Mouse (Mus musculus) adrenal gland, adult 2 months (tissue): ENCODE data around the gene Arg1. TPM values are rescaled to one million over a fixed set of nuclear protein-coding genes. Genes with fewer than 3 reads are reported as not detected.
A peak's percentile ranks its signal among the peaks of the same experiment; 100 is the strongest.

Source experiments
- DNase-seq: peaks from one replicate; pipeline ENCODE4 v3.0.0; 2021
- microRNA-seq, 2 experiments: library from miRNA; unstranded; fragments of <30 nt; microRNA quantifications; one replicate each; pipeline ENCODE4 v1.2.0; 2021
- polyA plus RNA-seq: library from polyadenylated mRNA; depleted of rRNA; stranded (reverse); fragments of >200 nt; gene quantifications from 2 replicates; pipeline ENCODE4 v1.2.3, GENCODE M21; 2012; rRNA removed
- total RNA-seq, 2 experiments: library from RNA; stranded (reverse); gene quantifications; 2 replicates each; pipeline ENCODE4 v1.2.3; 2021

Arg1 gene
- total and polyA plus RNA-seq, 3 experiments: 0.10 to 3.9 TPM; not detected in 1

DNA sequence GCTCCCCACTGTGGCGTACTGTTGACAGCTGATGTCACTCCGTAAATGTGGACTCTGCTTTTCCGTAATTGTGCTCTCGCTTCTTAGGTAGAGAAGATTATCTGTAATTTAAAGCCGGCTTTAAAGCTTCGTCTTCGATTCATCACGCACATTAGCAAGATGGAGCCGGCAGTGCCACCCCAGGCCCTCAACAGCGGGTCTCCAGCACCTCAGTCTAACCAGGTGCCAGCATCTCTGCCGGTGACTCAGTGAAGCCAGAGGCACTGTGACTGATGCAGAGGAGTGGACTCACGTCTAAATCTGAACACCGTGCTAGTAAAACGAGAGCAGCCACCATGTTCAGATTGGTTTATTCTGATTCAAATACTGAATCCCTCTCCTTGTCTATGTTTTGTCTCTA lies 14.7 kb downstream of the Arg1 start:
- DNase-seq: no peak

DNA sequence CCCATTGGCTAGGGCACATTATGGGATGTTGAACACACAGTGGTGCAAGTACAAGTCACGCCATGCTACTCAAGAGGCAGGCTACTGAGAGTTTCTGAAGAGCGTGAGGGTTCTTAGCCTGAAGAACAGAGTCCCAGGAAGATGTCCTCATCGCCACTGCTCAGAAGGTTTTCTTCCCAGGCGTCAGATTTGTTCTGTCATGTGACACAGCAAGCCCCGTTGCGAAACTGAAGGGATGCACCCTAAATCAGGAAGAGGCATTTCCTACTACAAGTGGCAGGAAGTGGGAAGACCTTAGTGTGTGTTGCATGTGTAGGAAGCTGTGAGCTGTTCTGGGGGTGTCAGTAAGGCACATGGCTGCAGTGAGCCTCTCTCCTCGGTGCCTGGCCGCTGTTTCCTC lies 16.1 kb downstream of the Arg1 start:
- peak; percentile 25 for DNase-seq

GRCm38 (mm10) chr10:24905627-24906026 lies 21.7 kb downstream of the Arg1 start:
- no peak for DNase-seq

- DNase-seq: peak; percentile 26
These were observed 31.4 kb downstream of the Arg1 start for GRCm38 (mm10) chr10:24895927-24896326.

DNA sequence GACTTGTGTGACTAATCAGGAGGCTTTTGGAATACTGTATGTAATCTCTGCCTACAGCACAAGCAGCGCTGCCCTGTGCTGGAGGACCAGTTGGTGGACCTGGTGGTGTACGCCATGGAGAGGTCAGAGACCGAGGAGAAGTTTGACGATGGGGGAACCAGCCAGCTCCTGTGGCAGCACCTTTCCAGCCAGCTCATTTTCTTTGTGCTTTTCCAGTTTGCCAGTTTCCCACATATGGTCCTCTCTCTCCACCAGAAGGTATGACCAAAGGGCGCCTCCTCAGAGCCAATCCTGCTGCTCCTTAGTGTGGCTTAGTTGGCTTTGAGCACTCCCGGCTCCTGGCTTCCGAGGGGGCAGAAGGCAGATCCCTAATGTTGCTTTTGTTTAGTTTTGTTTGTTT lies 38.9 kb downstream of the Arg1 start:
- no peak for DNase-seq

- peak; percentile 10 for DNase-seq
These were observed 41.3 kb downstream of the Arg1 start for GRCm38 (mm10) chr10:24886008-24886407.

- DNase-seq: no peak
These were observed 53.7 kb downstream of the Arg1 start for GRCm38 (mm10) chr10:24873624-24874023.

DNA sequence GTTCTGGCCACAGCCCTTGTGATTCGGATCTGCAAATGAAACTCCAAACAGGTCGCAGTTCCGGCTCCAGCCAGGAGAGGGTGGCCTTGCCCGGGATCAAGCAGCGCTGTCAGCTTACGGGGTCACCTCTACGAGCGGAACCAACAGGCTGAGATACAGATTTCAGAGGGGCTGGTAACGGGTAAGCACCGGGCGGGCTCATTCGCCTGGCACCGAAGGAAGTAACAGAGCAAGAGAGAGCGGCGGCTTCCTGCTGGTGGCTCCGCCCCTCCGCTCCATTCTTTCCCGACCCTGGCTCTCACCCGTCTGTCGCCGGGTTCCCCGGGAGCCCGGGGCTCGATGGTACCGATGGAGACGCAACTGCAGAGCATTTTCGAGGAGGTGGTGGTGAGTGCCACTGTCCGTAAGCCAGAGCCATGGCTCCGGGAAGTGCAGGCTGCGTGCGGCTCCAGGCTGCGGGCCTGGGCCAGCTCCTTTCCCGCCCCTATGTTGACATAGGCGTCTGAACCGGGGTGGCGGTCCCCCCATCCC lies 57.5 kb downstream of the Arg1 start, which contains the start of gene Med23:
TSS of gene Med23 (plus strand) at position 227 of the 531 bp plus-strand sequence.
- peak; percentile 98 for DNase-seq

Small RNA genes lying within 50 kb of the gene (microRNA-seq; reads per million reads assigned to microRNA genes)
- 0 to 0.22 reads per million in 2 experiments for gene Mir6905

Other genes starting within 250 kb of the Arg1 start
- 1 to 10 TPM; 2.9 to 3.5 TPM for gene Enpp1, start 215.3 kb downstream of the Arg1 start, total RNA-seq
- 0.18 and 0.39 TPM in 2 replicates for gene Enpp1, start 215.3 kb downstream of the Arg1 start, polyA plus RNA-seq
- gene Enpp3, start 84.7 kb downstream of the Arg1 start, total RNA-seq: 1 to 10 TPM; 1.7 to 2.2 TPM
- 0.22 and 0.66 TPM in 2 replicates for gene Enpp3, start 84.7 kb downstream of the Arg1 start, polyA plus RNA-seq
- gene Med23, start 57.5 kb downstream of the Arg1 start, total RNA-seq: 10 to 100 TPM; 21.1 to 23.5 TPM
- gene Med23, start 57.5 kb downstream of the Arg1 start, polyA plus RNA-seq: 11.9 and 12.9 TPM in 2 replicates